Mouse (Mus musculus) erythroblast, adult 5-6 weeks (primary cell): ENCODE data around the gene Mylpf. TPM values are rescaled to one million over a fixed set of nuclear protein-coding genes. Genes with fewer than 3 reads are reported as not detected.
A peak's percentile ranks its signal among the peaks of the same experiment; 100 is the strongest.

ENCODE experiments used
- ATAC-seq: replicated peaks from 2 replicates; pipeline ENCODE4 v1.8.0; 2016; ENCODE audit warnings: moderate number of reproducible peaks, mild to moderate bottlenecking, moderate TSS enrichment, inconsistent platforms; ENCODE audit not compliant: poor library complexity, low FRiP score, severe bottlenecking
- total RNA-seq, 2 experiments: library from RNA; stranded (forward) in 1 of 2; stranded (reverse) in 1 of 2; fragments of 150-400 nt in 1 of 2; fragments of 200-764, 138-1000 nt in 1 of 2; gene quantifications; 2 replicates each; pipeline versions ENCODE4 v1.2.3 to v1.2.4; 2015 to 2017; ENCODE audit warnings: low replicate concordance in 2 of 2

Mylpf gene
- total RNA-seq, 2 experiments from 2014 or later: 9.8 to 16.2 TPM

DNA sequence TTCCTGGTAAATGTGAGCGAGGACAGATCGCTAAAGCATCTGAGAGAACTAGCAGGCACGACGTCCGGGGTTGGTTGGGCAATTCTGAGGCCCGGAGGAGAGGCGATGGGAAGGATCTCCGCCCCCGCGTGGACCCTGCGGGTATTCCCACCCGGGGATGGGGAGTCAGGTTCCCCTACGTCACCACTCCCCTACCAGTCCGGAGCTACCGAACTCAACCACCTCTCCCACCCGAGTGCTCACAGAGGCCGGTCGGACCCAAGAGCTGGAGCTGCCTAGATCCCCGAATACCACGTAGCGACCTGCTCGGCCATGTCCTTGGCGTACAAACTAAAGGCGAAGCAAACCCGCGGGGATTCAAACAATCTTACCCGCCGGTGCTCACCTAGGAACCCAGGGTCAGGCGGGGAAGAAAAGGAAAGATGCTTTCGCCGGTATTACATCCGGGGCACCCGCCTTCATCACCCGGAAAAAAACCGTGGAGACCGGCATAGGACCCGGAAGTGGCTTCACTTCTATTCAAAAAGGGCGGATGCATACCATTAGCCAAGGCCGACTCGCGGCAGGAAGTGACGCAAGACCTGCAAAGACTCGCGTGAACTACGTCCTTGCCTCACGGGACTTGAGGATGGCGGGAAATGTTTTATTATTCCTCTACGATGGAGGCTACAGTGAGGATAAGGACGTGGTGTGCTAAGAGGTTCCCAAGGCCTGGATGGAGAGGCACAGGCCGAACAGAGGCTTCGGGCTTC is 13.0 kb upstream of the Mylpf start, which contains the start of gene Cd2bp2:
Gene Cd2bp2 (minus strand): TSS at position 507 of the 752 bp plus-strand sequence.
- ATAC-seq: peak; percentile 92

DNA sequence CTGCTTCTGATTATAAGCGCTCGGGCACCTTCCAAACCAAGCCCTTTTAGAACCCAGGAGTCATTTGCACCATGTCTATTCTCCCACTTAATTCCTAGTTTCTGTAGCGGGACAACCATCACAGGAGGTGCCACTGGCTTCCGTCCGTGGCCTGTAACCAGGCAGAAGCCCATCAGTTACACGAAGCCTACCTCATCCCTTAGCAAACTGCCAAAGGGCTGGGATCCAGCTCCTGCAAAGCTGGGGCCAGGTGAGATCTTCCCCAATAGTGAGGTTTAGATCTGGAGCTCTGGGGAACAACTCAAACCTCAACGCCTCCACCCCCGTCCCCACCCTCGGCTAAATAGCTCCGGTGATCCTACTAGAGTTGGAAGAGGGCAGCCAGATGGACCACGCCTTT is 12.2 kb upstream of the Mylpf start:
- ATAC-seq: peak; percentile 5; the same call in 1 of the 2 replicates

DNA sequence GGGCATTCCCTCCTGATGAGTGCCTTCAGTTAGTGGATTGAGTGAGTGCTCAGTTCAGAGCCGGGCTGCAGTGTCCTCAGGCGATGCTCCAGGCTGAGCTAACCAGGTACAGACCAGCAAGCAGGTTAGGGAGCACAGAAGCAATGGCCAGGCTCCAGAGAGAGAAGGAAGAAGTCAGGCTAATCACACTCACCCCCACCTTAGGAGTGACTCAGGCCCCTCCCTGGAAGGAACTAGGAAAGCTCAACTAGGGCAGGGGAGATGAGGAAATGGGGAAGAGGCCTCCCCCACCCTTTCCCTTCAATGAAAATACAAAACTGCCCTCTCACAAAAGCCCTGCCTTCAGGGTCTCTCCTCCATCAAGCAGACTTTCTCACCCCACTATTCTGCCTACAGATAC is 2.1 kb upstream of the Mylpf start:
- ATAC-seq: peak; percentile 32

DNA sequence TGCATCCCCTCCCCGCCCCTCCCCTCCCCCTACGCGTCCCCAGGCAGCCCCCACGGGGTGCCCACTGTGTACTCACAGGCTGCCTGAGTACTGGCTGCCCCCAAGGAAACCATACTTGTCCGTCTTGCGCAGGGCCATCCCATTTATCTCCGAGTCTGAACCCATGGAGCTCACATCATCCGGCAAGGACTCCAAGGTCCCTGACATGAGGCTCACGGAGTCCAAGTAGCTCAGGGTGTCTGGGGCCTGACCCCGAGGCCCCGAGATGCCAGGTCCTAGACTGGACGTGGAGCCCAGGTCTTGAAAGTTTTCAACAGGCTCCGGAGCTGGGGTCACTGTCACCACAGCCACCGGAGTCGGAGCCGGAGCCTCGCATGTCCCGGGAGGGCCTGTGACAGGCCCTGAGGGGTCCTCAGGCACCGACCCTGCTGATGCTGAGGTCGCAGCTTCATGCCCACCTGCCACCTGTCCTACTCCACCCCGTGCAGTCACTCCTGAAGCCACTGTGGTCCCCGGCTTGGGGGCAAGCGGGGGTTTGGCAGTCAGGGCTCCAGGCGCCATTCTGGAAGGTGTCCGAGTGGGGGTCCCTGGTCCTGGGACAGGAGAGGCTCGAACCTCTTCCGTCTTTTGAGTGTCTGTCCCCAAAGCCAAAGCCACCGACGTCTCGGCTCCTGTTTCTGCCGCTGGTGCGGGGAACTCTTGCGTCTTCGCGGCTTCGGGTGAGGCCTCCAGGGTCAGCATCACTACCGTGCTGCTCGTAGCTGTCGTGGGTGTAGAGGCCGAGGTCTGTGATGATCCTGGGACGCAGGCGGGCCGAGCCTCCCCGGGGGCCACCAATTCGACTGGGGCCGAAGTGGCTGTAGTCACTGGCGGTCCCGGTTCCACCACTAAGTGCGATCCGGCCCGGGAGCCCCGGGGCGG is 1.1 kb upstream of the Mylpf start:
- peak; percentile 6 for ATAC-seq

DNA sequence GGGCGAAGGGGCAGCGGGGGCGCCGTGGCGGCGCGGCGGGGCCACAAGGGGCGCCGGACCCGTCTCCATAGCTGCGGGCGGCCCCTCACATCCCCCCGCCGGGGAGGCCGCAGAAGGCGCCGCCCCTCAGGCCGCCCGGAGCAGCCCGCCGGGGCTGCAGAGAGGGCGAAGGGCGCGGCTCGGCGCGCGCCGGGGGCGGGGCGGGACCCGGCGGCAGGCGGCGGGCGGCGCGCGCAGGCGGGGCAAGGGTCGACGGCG is 466 bp upstream of the Mylpf start, which contains the start of gene Tbc1d10b:
Gene Tbc1d10b (minus strand): TSS at position 174 of the 258 bp plus-strand sequence.
- no peak; the same call in 1 of the 2 replicates for ATAC-seq

DNA sequence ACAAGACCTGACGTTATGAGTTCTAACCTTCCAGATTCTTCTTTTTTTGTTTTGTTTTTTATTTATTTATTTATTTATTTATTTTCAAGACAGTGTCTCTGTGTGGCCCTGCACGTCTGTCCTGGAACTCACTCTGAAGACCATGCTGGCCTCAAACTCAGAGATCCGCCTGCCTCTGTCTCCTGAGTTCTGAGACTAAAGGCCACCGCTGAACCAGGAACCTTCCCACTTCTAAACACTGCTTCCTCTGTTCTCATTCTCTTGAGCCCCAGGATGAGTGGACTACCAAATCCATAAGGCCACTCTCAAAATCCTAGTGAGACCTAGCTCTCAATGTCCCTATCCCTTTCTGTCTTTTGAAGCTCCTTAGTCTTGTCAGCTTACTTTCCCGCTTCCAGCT is 1.2 kb downstream of the Mylpf start:
- no peak for ATAC-seq

DNA sequence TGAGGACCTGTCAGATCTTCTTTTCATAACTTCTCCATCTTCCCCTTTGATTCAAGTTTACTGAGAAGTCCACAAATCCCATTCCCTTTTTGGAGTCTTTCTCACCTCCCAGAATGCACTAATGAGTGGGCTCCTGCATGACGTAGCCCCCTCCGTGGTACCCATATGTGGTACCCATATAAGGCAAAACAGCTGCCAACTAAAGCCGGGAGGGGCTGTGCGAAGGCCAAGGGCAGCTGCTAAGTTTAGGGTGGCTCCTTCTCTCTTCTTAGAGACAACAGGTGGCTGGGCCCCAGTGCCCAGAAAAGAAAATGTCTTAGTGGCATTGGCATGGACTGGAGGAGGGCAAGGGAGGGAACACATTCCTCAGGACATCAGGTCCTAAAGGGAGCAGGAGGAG is 1.6 kb downstream of the Mylpf start:
- ATAC-seq: no peak

DNA sequence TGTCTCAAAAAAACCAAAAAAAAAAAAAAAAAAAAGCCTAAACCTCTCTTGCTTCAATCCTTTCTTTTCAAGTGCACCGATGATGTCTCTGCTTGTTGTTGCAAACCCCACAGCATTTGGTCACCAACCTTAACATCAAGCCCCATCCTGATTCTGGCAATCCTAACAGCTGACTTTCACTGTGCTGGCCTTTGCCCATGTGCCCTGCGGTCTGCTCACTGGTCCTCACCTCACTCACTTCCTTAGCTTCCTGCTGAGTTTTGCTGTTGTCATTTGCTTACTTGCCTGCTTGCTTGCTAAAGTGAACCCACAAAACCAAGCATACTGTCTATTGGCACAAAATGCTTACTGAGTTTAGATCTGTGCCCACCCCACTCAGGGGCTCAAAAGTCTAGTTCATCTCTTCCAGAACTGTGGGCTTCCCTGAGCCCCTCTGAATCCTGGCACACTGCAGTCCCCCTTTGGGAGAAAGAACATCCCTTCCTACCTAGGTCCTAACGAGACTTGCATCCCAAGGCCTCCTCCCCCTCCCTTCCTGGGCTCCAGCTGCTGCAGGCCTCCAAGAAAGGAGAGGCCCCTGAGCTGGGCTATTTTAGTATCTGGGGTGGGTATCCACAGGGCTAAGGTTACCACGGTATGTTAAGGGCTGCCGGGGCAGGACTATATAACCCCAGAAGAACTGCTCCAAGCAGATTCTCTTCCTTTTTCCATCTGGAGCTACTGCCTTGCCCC is 2.5 kb downstream of the Mylpf start:
- no peak for ATAC-seq

- no peak for ATAC-seq
These were observed 4.0 kb downstream of the Mylpf start for GRCm38 (mm10) chr7:127212432-127213250.

- peak; percentile 30; the same call in 1 of the 2 replicates for ATAC-seq
These were observed 4.8 kb downstream of the Mylpf start for GRCm38 (mm10) chr7:127213485-127213884.

DNA sequence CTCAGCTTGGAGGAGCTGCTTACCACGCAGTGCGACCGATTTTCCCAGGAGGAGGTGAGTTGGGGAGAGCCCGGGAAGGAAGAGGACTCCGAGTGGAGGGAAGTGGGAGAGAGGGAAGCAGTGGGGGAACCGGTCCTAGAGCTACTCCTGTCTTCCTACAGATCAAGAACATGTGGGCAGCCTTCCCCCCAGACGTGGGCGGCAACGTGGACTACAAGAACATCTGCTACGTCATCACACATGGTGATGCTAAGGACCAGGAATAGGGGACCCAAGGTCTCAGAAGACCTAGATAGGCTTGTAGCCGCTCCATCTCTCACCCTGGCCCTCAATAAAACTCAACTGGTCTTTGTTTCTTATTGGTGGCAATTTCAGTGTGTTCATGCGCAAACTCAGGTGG is 5.2 kb downstream of the Mylpf start:
- no peak for ATAC-seq

DNA sequence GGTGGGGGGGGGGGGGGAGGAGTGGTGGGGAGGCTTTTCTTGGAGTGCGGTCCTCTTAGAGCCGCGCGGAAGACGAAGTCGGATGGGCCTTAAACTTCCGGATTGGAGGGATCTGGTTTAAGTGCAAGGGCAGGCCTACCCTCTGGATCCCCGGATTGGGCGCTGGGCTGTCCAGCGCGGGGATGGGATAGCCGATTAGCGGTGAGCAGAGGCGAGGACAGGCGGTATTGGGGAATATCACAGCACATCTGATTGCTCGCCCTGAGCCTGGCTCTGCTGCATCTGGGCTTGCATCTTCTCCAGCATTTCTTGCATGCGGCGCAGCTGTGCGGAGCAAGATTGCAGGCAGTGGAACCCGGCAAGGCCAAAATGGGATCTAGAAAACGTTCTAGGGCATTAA is 5.8 kb downstream of the Mylpf start:
- no peak for ATAC-seq

DNA sequence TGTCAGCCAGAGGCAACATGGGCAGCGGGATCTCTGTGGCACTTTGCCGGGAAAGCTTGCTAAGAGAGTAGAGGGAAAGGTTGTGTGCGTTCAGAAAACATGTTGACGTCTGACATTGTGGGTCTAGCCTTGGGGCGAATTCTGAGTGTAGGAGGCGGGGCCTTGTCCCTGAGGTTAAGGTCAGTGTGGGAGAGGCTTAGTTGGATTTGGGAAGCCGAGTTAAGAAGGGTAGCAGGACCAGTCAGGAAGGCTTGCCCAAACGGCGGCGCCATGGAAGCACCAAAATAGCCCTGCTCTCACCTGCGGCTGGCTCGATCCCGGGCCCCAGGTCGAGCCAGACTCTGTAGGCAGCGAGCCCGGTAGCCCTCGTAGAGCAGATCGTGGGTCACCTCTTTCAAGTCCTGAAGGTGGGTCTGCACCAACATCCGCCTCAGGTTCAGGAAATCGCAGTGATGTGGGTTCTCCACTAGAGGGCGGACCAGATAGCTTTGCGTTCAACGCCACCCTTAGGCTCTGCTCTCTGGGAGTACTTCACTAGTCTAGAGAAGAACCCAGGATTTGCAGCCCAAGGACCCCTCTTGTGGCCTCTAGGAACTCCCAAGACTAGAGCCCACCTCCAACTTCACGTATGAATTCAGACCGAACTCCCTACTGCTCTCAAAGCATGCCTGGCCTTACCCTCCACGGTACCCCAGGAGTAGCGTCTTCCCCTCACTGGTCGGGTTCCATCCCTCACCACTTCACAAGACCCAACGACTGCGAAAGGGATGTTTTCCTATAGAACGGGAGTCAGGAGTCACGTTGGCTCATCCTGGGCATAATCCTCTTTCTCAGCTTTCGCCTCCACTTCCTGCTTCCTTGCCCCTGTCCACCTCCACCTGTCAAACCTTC is 6.5 kb downstream of the Mylpf start:
- peak; percentile 65 for ATAC-seq

DNA sequence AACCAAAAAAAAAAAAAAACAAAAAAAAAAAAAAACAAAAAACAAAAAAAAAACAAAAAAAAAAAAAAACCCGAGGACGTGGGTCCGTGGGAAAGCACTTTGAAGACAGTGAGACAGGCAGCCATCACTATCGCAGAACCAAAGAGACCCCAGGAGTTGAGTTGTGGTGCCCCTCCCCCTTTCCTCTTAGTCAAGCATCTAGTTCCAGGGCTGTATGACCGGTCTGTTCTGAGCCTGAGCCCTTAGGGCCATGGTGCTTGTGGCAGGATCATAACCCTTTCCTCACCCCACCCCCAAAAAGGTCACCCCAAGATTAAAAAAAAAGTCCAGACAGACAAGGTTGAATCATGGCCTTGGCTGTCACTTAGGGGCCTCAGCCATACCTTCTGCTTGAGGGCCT is 7.6 kb downstream of the Mylpf start:
- ATAC-seq: no peak

GRCm38 (mm10) chr7:127217475-127217874 is 8.8 kb downstream of the Mylpf start:
- no peak for ATAC-seq

GRCm38 (mm10) chr7:127217901-127218642 is 9.4 kb downstream of the Mylpf start:
- ATAC-seq: no peak

DNA sequence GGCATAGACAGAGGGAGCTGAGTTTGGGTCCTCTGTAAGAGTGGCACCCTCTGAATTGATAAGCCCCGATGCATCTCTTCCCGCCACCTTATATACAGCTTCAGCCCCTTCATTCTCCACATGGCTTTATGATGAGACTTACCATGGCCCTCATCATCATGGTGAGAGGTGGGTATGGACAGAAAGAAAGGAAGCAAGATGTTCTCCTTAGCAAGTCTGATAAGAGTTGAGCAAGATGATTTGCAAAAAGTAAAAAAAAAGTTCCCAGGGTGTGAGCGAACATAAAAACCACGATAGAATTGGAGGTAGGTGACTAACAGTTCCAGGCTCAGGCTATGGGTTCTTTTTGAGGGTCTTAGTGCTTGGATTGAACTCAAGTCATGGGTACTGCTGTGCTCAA is 10.0 kb downstream of the Mylpf start:
- ATAC-seq: peak; percentile 52

- no peak for ATAC-seq
These were observed 11.8 kb downstream of the Mylpf start for GRCm38 (mm10) chr7:127220440-127220839.
